Mouse (Mus musculus) hindbrain, embryonic 16.5 days (tissue): ENCODE data around the gene Atp1b1. TPM values are rescaled to one million over a fixed set of nuclear protein-coding genes. Genes with fewer than 3 reads are reported as not detected.
A peak's percentile ranks its signal among the peaks of the same experiment; 100 is the strongest.

ENCODE experiments used
- ATAC-seq: fragments of 200-750 bp; cut with Nextera tagmentation; 2 replicates; pipeline ENCODE4 v1.8.0; 2017; ENCODE audit warnings: moderate TSS enrichment, moderate library complexity
- H3K27ac ChIP-seq: fragments of 300-500 bp; sonication (generic); 2 replicates; pipeline ENCODE4 v1.5.1; 2014; ENCODE audit warnings: low read depth, mild to moderate bottlenecking, control low read depth, low read length, moderate library complexity
- H3K27me3 ChIP-seq: fragments of 300-500 bp; sonication (generic); replicated peaks from 2 replicates; pipeline ENCODE4 v1.6.1; 2014; ENCODE audit warnings: low read length; ENCODE audit not compliant: control insufficient read depth, insufficient read depth
- H3K36me3 ChIP-seq: fragments of 300-500 bp; sonication (generic); 2 replicates; pipeline ENCODE4 v1.6.1; 2014; ENCODE audit warnings: mild to moderate bottlenecking, low read length, moderate library complexity, mixed read lengths; ENCODE audit not compliant: control insufficient read depth, insufficient read depth
- H3K4me1 ChIP-seq: fragments of 300-500 bp; sonication (generic); 2 replicates; pipeline ENCODE4 v1.6.1; 2014; ENCODE audit warnings: low read depth, low read length; ENCODE audit not compliant: control insufficient read depth, insufficient read depth
- H3K4me2 ChIP-seq: fragments of 300-500 bp; sonication (generic); 2 replicates; pipeline ENCODE4 v1.6.1; 2014; ENCODE audit warnings: mild to moderate bottlenecking, low read length, control low read depth, moderate library complexity
- H3K4me3 ChIP-seq: fragments of 300-500 bp; sonication (generic); 2 replicates; pipeline ENCODE4 v1.5.1; 2014; ENCODE audit warnings: mild to moderate bottlenecking, low read length, control low read depth, moderate library complexity
- H3K9ac ChIP-seq: fragments of 300-500 bp; sonication (generic); 2 replicates; pipeline ENCODE4 v1.6.1; 2014; ENCODE audit warnings: low read depth, mild to moderate bottlenecking, control low read depth, low read length, moderate library complexity
- H3K9me3 ChIP-seq: fragments of 300-500 bp; sonication (generic); 2 replicates; pipeline ENCODE4 v1.6.1; 2014; ENCODE audit warnings: mild to moderate bottlenecking, low read length, moderate library complexity; ENCODE audit not compliant: control insufficient read depth
- WGBS: fragments of 180-500 bp; shearing (Covaris S2); extraction: QIAGEN DNeasy Blood & Tissue Kit; methylation state at CpG from one replicate; pipeline ENCODE4 v1.1.7; 2014; 5-methylcytosine and 5-hydroxymethylcytosine counted together
- polyA plus RNA-seq: library from polyadenylated mRNA; unstranded; fragments of >200 nt; fragmentation: Nextera tagmentation; extraction: Ambion mirVana; gene quantifications from 2 replicates; pipeline ENCODE4 v1.2.1, GENCODE M21; 2015

Atp1b1 gene
- polyA plus RNA-seq, 1 experiment from 2014 or later = 485 TPM

GRCm38 (mm10) chr1:164483728-164484127 lies 25.6 kb upstream of the Atp1b1 start:
- H3K4me3 ChIP-seq = no peak overlapping the region
- H3K4me1 ChIP-seq = no peaks in the 10 kb centered on the region
- no peak overlapping the region for H3K9ac ChIP-seq
- no peaks in the 10 kb centered on the region for H3K27me3 ChIP-seq
- H3K4me2 ChIP-seq = no peak overlapping the region
- no peak for ATAC-seq
- no peaks in the 10 kb centered on the region for H3K9me3 ChIP-seq
- no peak overlapping the region for H3K27ac ChIP-seq
- H3K36me3 ChIP-seq = no peaks in the 10 kb centered on the region

GRCm38 (mm10) chr1:164482833-164483232 lies 24.7 kb upstream of the Atp1b1 start:
- no peaks in the 10 kb centered on the region for H3K36me3 ChIP-seq
- H3K4me1 ChIP-seq = no peaks in the 10 kb centered on the region
- no peak overlapping the region for H3K4me2 ChIP-seq
- H3K9me3 ChIP-seq = no peaks in the 10 kb centered on the region
- H3K9ac ChIP-seq = no peak overlapping the region
- no peak overlapping the region for H3K27ac ChIP-seq
- no peak overlapping the region for H3K4me3 ChIP-seq
- no peaks in the 10 kb centered on the region for H3K27me3 ChIP-seq
- 75% methylated on average over 3 of the region's 3 CpGs for WGBS
- no peak for ATAC-seq

- no peak overlapping the region for H3K27ac ChIP-seq
- no peak for ATAC-seq
- H3K4me2 ChIP-seq = no peak overlapping the region
- no peaks in the 10 kb centered on the region for H3K36me3 ChIP-seq
- H3K4me1 ChIP-seq = no peaks in the 10 kb centered on the region
- H3K4me3 ChIP-seq = no peak overlapping the region
- 62% methylated on average over 9 of the region's 9 CpGs for WGBS
- no peaks in the 10 kb centered on the region for H3K27me3 ChIP-seq
- no peaks in the 10 kb centered on the region for H3K9me3 ChIP-seq
- H3K9ac ChIP-seq = no peak overlapping the region
Observed at GRCm38 (mm10) chr1:164481645-164482354, 23.6 kb upstream of the Atp1b1 start.

- H3K9me3 ChIP-seq = no peaks in the 10 kb centered on the region
- 89% methylated on average over 5 of the region's 5 CpGs for whole genome bisulfite sequencing
- no peak for ATAC-seq
Observed at GRCm38 (mm10) chr1:164480755-164481644, 22.8 kb upstream of the Atp1b1 start.

GRCm38 (mm10) chr1:164475895-164476294 lies 17.7 kb upstream of the Atp1b1 start:
- H3K9ac ChIP-seq = no peak overlapping the region
- H3K4me2 ChIP-seq = no peak overlapping the region
- no peaks in the 10 kb centered on the region for H3K27me3 ChIP-seq
- no peaks in the 10 kb centered on the region for H3K36me3 ChIP-seq
- no peaks in the 10 kb centered on the region for H3K9me3 ChIP-seq
- ATAC-seq = no peak
- H3K4me3 ChIP-seq = no peak overlapping the region
- WGBS = 82% methylated on average over 4 of the region's 4 CpGs
- H3K4me1 ChIP-seq = no peaks in the 10 kb centered on the region; the same call in 1 of the 2 replicates
- no peak overlapping the region for H3K27ac ChIP-seq

More at GRCm38 (mm10) chr1:164480755-164481644, 22.8 kb upstream of the Atp1b1 start:
- no peak overlapping the region for H3K4me2 ChIP-seq
- H3K36me3 ChIP-seq = no peaks in the 10 kb centered on the region
- no peaks in the 10 kb centered on the region for H3K4me1 ChIP-seq
- no peak overlapping the region for H3K27ac ChIP-seq
- no peak overlapping the region for H3K9ac ChIP-seq
- no peak overlapping the region for H3K4me3 ChIP-seq
- H3K27me3 ChIP-seq = no peaks in the 10 kb centered on the region

- 49% methylated on average over 7 of the region's 7 CpGs for WGBS
Observed at GRCm38 (mm10) chr1:164474778-164475511, 16.8 kb upstream of the Atp1b1 start.

GRCm38 (mm10) chr1:164474310-164474709 lies 16.2 kb upstream of the Atp1b1 start:
- no peak overlapping the region for H3K4me3 ChIP-seq
- no peaks in the 10 kb centered on the region for H3K9me3 ChIP-seq
- no peak overlapping the region for H3K4me2 ChIP-seq
- ATAC-seq = no peak; the same call in 1 of the 2 replicates
- H3K27me3 ChIP-seq = no peaks in the 10 kb centered on the region
- no peak overlapping the region for H3K9ac ChIP-seq
- H3K27ac ChIP-seq = no peak overlapping the region
- WGBS = 84% methylated on average over 6 of the region's 6 CpGs
- no peaks in the 10 kb centered on the region; the same call in 1 of the 2 replicates for H3K4me1 ChIP-seq
- no peaks in the 10 kb centered on the region for H3K36me3 ChIP-seq

More at GRCm38 (mm10) chr1:164474778-164475511, 16.8 kb upstream of the Atp1b1 start:
- Histone ChIP-seq H3K9me3 (no peaks in the 10 kb centered on the region), H3K36me3 (no peaks in the 10 kb centered on the region), H3K27me3 (no peaks in the 10 kb centered on the region), H3K4me2 (no peak overlapping the region; the same call in 1 of the 2 replicates), H3K4me3 (no peak overlapping the region), H3K4me1 (no peaks in the 10 kb centered on the region; the same call in 1 of the 2 replicates), H3K27ac (no peak overlapping the region; the same call in 1 of the 2 replicates), H3K9ac (no peak overlapping the region)
- ATAC-seq = peak; percentile 89

- Histone ChIP-seq H3K4me3 (no peak overlapping the region), H3K27ac (no peak overlapping the region), H3K4me2 (no peak overlapping the region), H3K27me3 (no peaks in the 10 kb centered on the region), H3K36me3 (no peaks in the 10 kb centered on the region), H3K4me1 (no peaks in the 10 kb centered on the region; the same call in 1 of the 2 replicates), H3K9ac (no peak overlapping the region), H3K9me3 (no peaks in the 10 kb centered on the region)
- ATAC-seq = no peak
- 89% methylated on average over 7 of the region's 7 CpGs for whole genome bisulfite sequencing
Observed at GRCm38 (mm10) chr1:164473398-164473797, 15.2 kb upstream of the Atp1b1 start.
